Mouse (Mus musculus): Measurements from ENCODE around the gene Gm8994.
"Not testable (repeated sequence)": the region's sequence is repeated elsewhere in the genome, so short reads cannot be mapped to it uniquely, and the experiment has no call there.

The Gm8994 gene

GRCm38 (mm10) chr6:136327239-136327638, at the start of gene Gm8994:
Gene Gm8994, plus strand, starts transcription at chr6:136327539.
- DNase-seq (ENCODE audit: extremely low spot score, low read depth, low spot score) = not testable (repeated sequence)

GRCm38 (mm10) chr6:136277685-136278084, 49.7 kb upstream of the Gm8994 start:
- DNase-seq (ENCODE audit: extremely low spot score, low read depth, low spot score) = no peak

- no peak for DNase-seq (ENCODE audit: extremely low spot score, low read depth, low spot score)
Observed at GRCm38 (mm10) chr6:136284565-136284964, 42.8 kb upstream of the Gm8994 start.

GRCm38 (mm10) chr6:136286180-136286579, 41.2 kb upstream of the Gm8994 start:
- no peak for DNase-seq (ENCODE audit: extremely low spot score, low read depth, low spot score)

GRCm38 (mm10) chr6:136286589-136286988, 40.8 kb upstream of the Gm8994 start:
- no peak for DNase-seq (ENCODE audit: extremely low spot score, low read depth, low spot score)

- DNase-seq (ENCODE audit: extremely low spot score, low read depth, low spot score) = no peak
Observed at GRCm38 (mm10) chr6:136291424-136291823, 35.9 kb upstream of the Gm8994 start.

- DNase-seq (ENCODE audit: extremely low spot score, low read depth, low spot score) = no peak
Observed at GRCm38 (mm10) chr6:136291951-136292714, 35.2 kb upstream of the Gm8994 start.

- no peak for DNase-seq (ENCODE audit: extremely low spot score, low read depth, low spot score)
Observed at GRCm38 (mm10) chr6:136293700-136294099, 33.6 kb upstream of the Gm8994 start.

- no peak for DNase-seq (ENCODE audit: extremely low spot score, low read depth, low spot score)
Observed at GRCm38 (mm10) chr6:136295821-136296220, 31.5 kb upstream of the Gm8994 start.

- no peak for DNase-seq (ENCODE audit: extremely low spot score, low read depth, low spot score)
Observed at GRCm38 (mm10) chr6:136296251-136296650, 31.1 kb upstream of the Gm8994 start.

GRCm38 (mm10) chr6:136303514-136303913, 23.8 kb upstream of the Gm8994 start:
- no peak for DNase-seq (ENCODE audit: extremely low spot score, low read depth, low spot score)

- DNase-seq (ENCODE audit: extremely low spot score, low read depth, low spot score) = no peak
Observed at GRCm38 (mm10) chr6:136304369-136304988, 22.9 kb upstream of the Gm8994 start.

GRCm38 (mm10) chr6:136309487-136309886, 17.9 kb upstream of the Gm8994 start:
- no peak for DNase-seq (ENCODE audit: extremely low spot score, low read depth, low spot score)

GRCm38 (mm10) chr6:136328416-136328815, 1.1 kb downstream of the Gm8994 start:
- not testable (repeated sequence) for DNase-seq (ENCODE audit: extremely low spot score, low read depth, low spot score)

GRCm38 (mm10) chr6:136340669-136341068, 13.3 kb downstream of the Gm8994 start:
- DNase-seq (ENCODE audit: extremely low spot score, low read depth, low spot score) = peak; percentile 24

GRCm38 (mm10) chr6:136341093-136341492, 13.8 kb downstream of the Gm8994 start:
- DNase-seq (ENCODE audit: extremely low spot score, low read depth, low spot score) = no peak

- DNase-seq (ENCODE audit: extremely low spot score, low read depth, low spot score) = no peak
Observed at GRCm38 (mm10) chr6:136343868-136344267, 16.5 kb downstream of the Gm8994 start.

- no peak for DNase-seq (ENCODE audit: extremely low spot score, low read depth, low spot score)
Observed at GRCm38 (mm10) chr6:136345034-136345433, 17.7 kb downstream of the Gm8994 start.

GRCm38 (mm10) chr6:136345641-136346040, 18.3 kb downstream of the Gm8994 start:
- DNase-seq (ENCODE audit: extremely low spot score, low read depth, low spot score) = no peak

GRCm38 (mm10) chr6:136347053-136347452, 19.7 kb downstream of the Gm8994 start:
- no peak for DNase-seq (ENCODE audit: extremely low spot score, low read depth, low spot score)

- DNase-seq (ENCODE audit: extremely low spot score, low read depth, low spot score) = no peak
Observed at GRCm38 (mm10) chr6:136347631-136348030, 20.3 kb downstream of the Gm8994 start.

- DNase-seq (ENCODE audit: extremely low spot score, low read depth, low spot score) = peak; percentile 79
Observed at GRCm38 (mm10) chr6:136353399-136354184, 26.3 kb downstream of the Gm8994 start.

All from hindlimb bud, embryonic 11.5 days (tissue).